Mouse (Mus musculus): ENCODE measurements at regions not wholly inside any gene's neighbourhood (a gene's known extent, or its start where the extent isn't known, plus 50 kb on each side); places are given as distances from the start of the nearest gene placed in this dataset.
A peak's percentile ranks its signal among the peaks of the same experiment; 100 is the strongest.

DNA sequence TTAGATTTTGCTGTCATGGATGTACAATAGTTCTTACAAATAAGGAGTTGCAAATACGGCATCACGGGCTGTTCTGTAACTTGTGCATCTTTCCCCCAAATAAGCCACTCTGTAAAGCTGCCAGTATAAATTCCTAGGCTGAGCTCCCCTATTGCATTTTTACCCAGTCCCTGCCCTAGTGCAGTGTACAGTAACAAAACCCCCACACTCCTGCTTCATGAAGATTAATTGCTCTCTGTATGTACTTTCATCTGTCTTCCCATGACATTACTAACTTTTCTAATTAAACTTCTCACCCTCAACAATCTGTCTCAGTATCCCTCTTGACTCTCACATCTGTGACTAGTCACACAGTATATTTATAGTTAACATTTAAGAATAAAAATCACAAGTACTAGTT, 73.4 kb downstream of the Tm4sf1 start:
- Histone ChIP-seq H3K27ac (replicated peaks) (no peak overlapping the region), H3K36me3 (no peaks in the 10 kb centered on the region), H3K9me3 (no peaks in the 10 kb centered on the region), H3K4me1 (replicated peaks) (no peaks in the 10 kb centered on the region), H3K4me2 (no peak overlapping the region), H3K4me3 (no peak overlapping the region), H3K9ac (no peak overlapping the region), H3K27me3 (no peaks in the 10 kb centered on the region)
- ATAC-seq (ENCODE audit: low FRiP score, low read depth): 0 out of 2 replicates have a peak, but pooled peaks have one; percentile 54
- 90% methylated on average over 2 of the region's 2 CpGs for WGBS

DNA sequence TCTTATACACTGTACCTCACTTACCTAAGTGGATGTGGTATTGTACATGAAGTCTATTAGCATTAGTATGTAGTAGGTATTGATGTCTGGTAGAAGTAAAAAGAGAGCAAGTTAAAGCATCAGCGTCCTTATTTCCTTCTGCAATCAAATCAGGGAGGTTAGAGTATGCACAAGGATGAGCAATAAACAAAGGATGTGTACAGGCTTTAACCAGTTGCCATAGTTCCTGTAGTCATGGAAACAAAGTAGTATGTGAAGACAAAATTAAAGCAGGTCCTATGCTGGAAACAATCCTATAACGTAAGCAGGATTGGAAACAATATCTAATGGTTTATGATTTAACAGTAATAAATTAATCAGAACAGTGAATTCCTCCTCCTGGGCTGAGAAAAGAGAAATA, 78.0 kb downstream of the Tm4sf1 start:
- no peaks in the 10 kb centered on the region for H3K36me3 ChIP-seq
- H3K4me2 ChIP-seq: no peak overlapping the region
- H3K27me3 ChIP-seq: no peaks in the 10 kb centered on the region
- peak; percentile 66; the same call in 1 of the 2 replicates for ATAC-seq (ENCODE audit: low FRiP score, low read depth)
- H3K4me3 ChIP-seq: no peak overlapping the region
- WGBS: 28% methylated on average over 2 of the region's 2 CpGs
- no peak overlapping the region for H3K27ac ChIP-seq (replicated peaks)
- H3K9ac ChIP-seq: no peak overlapping the region
- no peaks in the 10 kb centered on the region for H3K9me3 ChIP-seq
- no peaks in the 10 kb centered on the region for H3K4me1 ChIP-seq (replicated peaks)

DNA sequence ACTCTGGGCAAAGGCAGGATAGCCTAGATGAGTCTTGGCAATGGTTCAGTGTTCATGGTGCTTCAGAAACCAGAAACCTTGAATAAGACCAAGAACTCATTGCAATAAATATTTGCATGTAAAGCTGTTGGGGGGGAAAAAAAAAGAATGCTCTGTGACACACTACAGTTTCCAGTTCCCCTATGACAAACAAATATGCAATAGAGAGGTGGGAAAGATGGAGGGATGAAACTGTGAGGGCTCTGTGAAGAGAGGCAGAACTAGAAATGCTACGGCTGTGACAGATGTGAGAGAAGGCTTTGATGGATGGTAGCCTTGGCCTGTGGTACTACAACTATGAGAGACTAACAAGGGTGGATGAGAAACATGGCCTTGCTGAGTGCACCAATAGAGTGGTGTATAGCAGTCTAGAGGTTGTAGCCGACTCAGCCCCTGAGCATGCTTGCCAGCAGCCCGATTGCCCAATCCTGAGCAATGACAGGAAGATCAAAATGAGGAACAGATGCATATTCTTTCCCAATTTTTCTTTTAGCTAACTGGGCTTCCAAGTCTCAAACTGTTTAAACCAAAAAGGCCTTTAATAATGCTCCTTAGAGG, 79.4 kb downstream of the Tm4sf1 start:
- no peaks in the 10 kb centered on the region for H3K9me3 ChIP-seq
- WGBS: 86% methylated on average over 3 of the region's 3 CpGs
- no peaks in the 10 kb centered on the region for H3K36me3 ChIP-seq
- no peak overlapping the region for H3K4me2 ChIP-seq
- H3K27ac ChIP-seq (replicated peaks): no peak overlapping the region
- H3K4me1 ChIP-seq (replicated peaks): no peaks in the 10 kb centered on the region
- H3K27me3 ChIP-seq: no peaks in the 10 kb centered on the region
- H3K9ac ChIP-seq: no peak overlapping the region
- no peak for ATAC-seq (ENCODE audit: low FRiP score, low read depth)
- no peak overlapping the region for H3K4me3 ChIP-seq

DNA sequence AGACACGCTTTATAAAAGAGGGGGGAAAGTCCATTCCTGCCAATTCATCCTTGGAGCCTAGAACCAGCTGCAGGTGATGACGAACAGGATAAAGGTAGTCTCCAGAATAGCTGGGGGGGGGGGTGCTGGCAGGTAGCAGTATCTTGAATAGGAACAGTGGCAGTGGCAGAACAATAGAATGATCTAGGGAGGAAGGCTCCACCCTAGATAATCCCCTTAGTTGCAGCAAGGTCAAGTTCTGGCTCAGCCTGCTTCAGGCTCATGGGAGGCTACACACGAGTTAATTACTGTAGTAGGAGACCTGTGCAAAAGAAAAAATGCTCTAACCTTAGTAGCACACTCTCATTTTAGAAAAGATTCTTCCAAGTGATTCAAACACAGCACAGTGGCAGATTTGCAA, 83.4 kb downstream of the Tm4sf1 start:
- Histone ChIP-seq H3K36me3 (no peaks in the 10 kb centered on the region), H3K27me3 (no peaks in the 10 kb centered on the region), H3K4me1 (replicated peaks) (no peaks in the 10 kb centered on the region), H3K9ac (no peak overlapping the region), H3K9me3 (no peaks in the 10 kb centered on the region), H3K4me2 (no peak overlapping the region), H3K4me3 (no peak overlapping the region), H3K27ac (replicated peaks) (no peak overlapping the region)
- 71% methylated on average over 3 of the region's 3 CpGs for WGBS
- ATAC-seq (ENCODE audit: low FRiP score, low read depth): no peak

DNA sequence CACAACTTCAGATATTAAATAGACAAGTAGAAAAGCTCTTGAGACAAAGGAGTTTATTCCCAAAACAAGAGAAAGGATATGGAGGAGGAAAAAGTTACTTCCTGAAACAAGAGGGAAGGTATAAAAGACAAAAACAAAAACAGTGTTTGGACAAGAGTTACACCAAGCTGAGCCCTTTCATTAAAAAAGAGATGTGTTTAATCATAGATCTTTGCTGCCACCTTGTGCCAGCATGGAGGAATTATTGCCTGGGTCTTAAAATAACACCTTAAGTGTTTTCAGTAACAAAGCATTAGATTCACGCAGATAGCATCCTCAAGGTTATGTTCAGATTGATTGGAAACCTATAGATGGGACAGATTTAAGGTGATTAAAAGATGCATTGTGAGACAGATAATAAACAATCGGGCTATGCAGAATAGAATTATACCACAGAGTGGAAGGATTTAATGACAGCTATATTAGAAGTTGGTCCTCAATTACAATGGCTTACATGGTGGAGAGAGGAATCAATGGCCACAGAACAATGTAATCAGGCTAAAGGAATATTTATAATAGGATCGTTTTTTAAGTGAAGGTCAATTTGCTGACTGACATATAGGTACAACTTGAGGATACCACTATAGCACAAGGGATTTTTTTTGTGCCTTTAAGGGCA, 97.6 kb downstream of the Tm4sf1 start:
- 28% methylated on average over 3 of the region's 3 CpGs for WGBS
- H3K4me1 ChIP-seq (replicated peaks): no peaks in the 10 kb centered on the region

DNA sequence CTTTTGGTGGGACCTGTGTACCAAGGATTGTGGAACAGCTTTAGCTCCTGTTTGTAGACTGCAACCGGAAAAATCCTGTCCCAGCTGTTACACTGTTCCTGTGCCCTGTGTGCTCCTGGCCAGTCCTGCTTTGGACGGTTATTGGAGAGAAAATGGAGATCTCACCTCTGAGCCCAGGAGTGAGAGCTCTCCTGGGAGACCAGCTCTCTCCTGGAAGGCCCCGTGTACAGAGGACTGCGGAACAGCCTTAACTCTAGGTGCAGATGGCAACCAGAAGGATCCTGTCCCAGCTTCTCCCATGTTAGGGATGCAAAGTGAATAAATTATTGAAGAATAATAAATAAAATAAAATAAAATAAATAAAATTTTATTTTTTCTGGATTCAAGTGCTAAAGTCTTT, 98.4 kb downstream of the Tm4sf1 start:
- 66% methylated on average over 4 of the region's 4 CpGs for WGBS
- Histone ChIP-seq H3K27me3 (no peaks in the 10 kb centered on the region), H3K36me3 (no peaks in the 10 kb centered on the region), H3K9me3 (no peaks in the 10 kb centered on the region), H3K4me3 (no peak overlapping the region), H3K4me2 (no peak overlapping the region), H3K27ac (replicated peaks) (no peak overlapping the region), H3K9ac (no peak overlapping the region), H3K4me1 (replicated peaks) (no peaks in the 10 kb centered on the region)
- no peak for ATAC-seq (ENCODE audit: low FRiP score, low read depth)

More for the DNA sequence above, 97.6 kb downstream of the Tm4sf1 start:
- Histone ChIP-seq H3K36me3 (no peaks in the 10 kb centered on the region), H3K9ac (no peak overlapping the region), H3K4me2 (no peak overlapping the region), H3K4me3 (no peak overlapping the region), H3K9me3 (no peaks in the 10 kb centered on the region), H3K27ac (replicated peaks) (no peak overlapping the region), H3K27me3 (no peaks in the 10 kb centered on the region)
- ATAC-seq (ENCODE audit: low FRiP score, low read depth): peak; percentile 68

DNA sequence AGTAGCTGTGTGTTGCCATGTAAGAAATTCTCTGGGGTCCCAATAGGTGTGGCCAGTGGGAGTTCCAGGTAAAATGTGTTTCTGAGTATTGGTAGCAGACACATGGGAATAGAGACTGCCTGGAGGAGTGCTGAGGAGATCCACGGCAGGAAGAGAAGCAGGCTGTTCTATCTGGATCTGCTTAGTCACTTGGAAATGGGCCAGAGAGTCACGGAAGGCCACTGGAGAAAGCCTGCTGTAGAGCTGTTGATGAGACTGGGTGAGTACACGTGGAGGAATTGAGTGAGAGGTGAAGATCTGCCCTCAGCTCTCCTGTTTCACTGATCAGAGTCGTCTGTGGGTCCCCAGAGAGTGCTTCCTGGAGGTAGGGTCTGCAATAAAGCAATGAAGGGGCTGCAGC, 120.2 kb downstream of the Tm4sf1 start:
- Histone ChIP-seq H3K27ac (replicated peaks) (no peak overlapping the region), H3K9me3 (no peaks in the 10 kb centered on the region), H3K9ac (no peak overlapping the region), H3K27me3 (no peaks in the 10 kb centered on the region), H3K4me1 (replicated peaks) (no peaks in the 10 kb centered on the region), H3K36me3 (no peaks in the 10 kb centered on the region), H3K4me2 (no peak overlapping the region), H3K4me3 (no peak overlapping the region)
- ATAC-seq (ENCODE audit: low FRiP score, low read depth): no peak
- 60% methylated on average over 4 of the region's 4 CpGs for WGBS

DNA sequence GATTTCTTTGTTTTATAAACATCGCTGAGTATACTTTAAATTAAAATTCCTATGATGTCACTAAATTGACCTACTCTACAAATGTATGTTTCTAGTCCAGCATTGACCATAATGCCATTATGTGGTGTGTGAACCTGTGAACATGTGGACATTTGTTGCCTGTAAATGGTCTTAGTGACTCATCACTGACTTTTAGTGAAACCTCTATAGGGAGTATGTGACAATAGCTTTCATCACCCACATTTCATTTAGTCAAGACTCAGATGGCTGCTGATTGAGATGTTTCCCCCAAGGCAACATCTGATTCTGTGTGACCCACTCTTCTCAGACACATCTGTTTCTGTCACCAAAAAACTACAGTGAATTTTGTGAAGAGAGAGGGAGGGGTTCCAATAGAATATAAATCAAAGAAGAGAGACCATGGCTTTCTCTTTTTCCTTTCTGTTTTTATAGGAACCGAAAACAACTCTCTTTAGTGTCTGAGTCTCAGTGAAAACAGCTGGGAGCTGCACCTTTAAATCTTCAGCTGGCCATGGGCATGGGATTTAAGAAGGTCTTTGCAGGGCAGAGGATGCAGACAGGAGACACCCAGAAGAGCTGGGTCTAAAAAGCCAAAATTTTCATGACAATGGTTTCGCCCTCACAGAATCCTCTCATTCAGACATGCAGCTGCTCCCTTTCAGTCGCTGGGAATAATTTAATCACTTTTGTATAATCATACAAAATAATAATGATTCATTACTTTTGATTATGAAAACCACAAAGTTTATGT, 148.4 kb downstream of the Tm4sf1 start:
- no peak overlapping the region for H3K9ac ChIP-seq
- 43% methylated on average over 4 of the region's 4 CpGs for WGBS
- ATAC-seq (ENCODE audit: low FRiP score, low read depth): no peak
- H3K36me3 ChIP-seq: no peaks in the 10 kb centered on the region
- no peak overlapping the region for H3K4me2 ChIP-seq
- H3K27me3 ChIP-seq: no peaks in the 10 kb centered on the region
- H3K4me3 ChIP-seq: no peak overlapping the region
- H3K27ac ChIP-seq (replicated peaks): no peak overlapping the region
- no peaks in the 10 kb centered on the region for H3K4me1 ChIP-seq (replicated peaks)
- H3K9me3 ChIP-seq: no peaks in the 10 kb centered on the region

DNA sequence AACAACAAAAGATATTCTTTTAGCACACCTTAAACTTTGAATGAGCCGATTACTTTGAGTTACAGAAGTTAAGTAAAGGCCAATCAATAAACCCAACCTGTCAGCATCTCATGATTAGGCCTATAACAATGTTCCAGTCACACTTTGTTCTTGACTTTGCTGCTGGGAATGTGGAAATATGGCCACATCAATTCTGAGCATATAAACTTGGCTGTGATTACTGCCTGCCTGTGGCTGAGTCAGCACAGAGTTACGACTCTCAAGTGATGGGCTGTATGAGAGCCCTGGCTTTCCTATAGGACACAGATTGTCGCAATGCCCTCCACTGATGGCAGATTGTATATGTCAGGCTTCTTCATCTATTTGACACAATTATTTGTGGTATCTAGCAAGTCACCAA, 152.6 kb downstream of the Tm4sf1 start:
- ATAC-seq (ENCODE audit: low FRiP score, low read depth): no peak
- Histone ChIP-seq H3K9me3 (no peaks in the 10 kb centered on the region), H3K9ac (no peak overlapping the region), H3K36me3 (no peaks in the 10 kb centered on the region), H3K4me2 (no peak overlapping the region), H3K4me3 (no peak overlapping the region), H3K27ac (replicated peaks) (no peak overlapping the region), H3K27me3 (no peaks in the 10 kb centered on the region), H3K4me1 (replicated peaks) (no peaks in the 10 kb centered on the region)
- WGBS: 77% methylated on average over 3 of the region's 3 CpGs

DNA sequence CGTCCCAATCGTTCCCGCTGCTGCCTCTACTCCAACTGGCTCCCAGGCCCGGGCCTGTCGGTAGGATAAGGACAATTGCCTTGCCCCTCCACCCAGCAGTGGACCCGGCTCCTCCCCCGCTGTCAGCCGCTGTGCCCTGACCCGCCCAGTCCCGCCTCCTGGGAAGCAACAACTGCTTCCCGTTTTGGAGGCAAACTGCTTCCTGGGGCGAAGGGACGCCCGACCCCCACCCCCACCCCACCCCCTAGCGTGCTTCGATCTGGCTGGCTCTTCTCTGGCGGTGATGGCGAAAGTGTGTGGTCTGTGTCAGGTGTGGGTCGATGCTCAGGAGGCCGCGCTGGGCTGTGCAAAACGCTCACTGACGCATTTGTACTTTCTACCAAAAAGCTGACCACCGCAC, 164.9 kb downstream of the Tm4sf1 start:
- Histone ChIP-seq H3K4me1 (replicated peaks) (no peaks in the 10 kb centered on the region), H3K36me3 (no peaks in the 10 kb centered on the region), H3K27me3 (no peaks in the 10 kb centered on the region), H3K27ac (replicated peaks) (no peak overlapping the region), H3K4me3 (peak overlapping the region; percentile 32), H3K4me2 (peak overlapping the region; percentile 54), H3K9ac (0 out of 2 replicates have a peak overlapping the region, but pooled peaks have one; percentile 21), H3K9me3 (no peaks in the 10 kb centered on the region)
- 20% methylated on average over 24 of the region's 24 CpGs for WGBS
- ATAC-seq (ENCODE audit: low FRiP score, low read depth): peak; percentile 82

DNA sequence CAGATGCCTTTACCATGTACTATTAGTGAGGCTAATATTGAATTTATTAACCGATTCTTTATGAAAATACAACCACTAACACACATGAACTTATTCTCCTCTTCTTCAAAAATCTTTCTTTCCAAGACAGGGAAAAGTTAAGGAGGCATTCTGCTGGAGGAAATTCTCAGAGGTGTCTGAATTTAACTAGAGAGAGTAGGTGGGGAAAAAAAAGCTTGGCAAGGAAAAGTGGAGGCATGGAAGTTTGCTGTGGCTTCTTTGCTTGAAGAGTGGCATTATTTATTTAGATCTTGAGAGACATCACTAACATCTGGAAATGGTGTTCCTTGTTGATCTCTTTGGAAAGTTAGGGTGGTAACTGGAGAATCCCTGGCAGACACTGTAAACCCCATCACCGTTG, 173.2 kb downstream of the Tm4sf1 start:
- no peaks in the 10 kb centered on the region for H3K27me3 ChIP-seq
- no peak overlapping the region for H3K4me2 ChIP-seq
- H3K9ac ChIP-seq: no peak overlapping the region
- H3K4me1 ChIP-seq (replicated peaks): no peaks in the 10 kb centered on the region
- ATAC-seq (ENCODE audit: low FRiP score, low read depth): no peak
- H3K27ac ChIP-seq (replicated peaks): no peak overlapping the region
- 88% methylated on average over 2 of the region's 2 CpGs for WGBS
- H3K4me3 ChIP-seq: no peak overlapping the region
- no peaks in the 10 kb centered on the region for H3K36me3 ChIP-seq
- no peaks in the 10 kb centered on the region for H3K9me3 ChIP-seq

DNA sequence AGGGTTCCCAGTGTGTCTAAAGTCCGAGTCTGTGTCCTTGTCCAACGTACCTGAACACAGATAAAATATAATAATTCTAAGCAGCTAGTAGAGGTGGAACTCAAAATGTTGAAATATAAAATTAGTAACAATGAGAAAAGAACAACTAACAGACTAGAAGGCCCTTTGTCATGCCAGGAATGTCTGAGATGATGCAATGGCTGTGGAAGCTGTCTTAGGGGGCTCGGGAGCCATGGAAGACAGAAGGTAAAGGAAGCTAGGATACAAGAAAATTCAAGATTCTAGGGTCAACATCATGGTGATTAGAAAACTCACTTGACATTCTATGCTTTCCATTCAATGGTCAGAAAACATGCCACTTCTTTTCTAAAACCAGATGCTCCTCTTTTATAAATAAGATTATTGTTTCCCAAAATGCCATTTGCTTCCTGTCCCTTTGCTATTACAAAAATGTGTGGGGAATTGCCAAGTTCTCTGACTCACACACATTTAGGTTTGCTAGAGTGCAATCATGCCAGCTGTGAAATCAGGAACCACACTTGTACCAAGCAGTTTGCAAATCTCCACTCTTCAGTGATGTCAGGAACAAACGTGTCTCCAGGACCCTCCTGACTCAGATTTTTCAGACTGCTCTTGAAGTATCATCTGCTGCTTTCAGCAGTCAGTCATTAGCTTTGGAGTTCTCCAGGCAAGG, 175.8 kb downstream of the Tm4sf1 start:
- no peaks in the 10 kb centered on the region for H3K9me3 ChIP-seq
- H3K9ac ChIP-seq: no peak overlapping the region
- no peaks in the 10 kb centered on the region for H3K36me3 ChIP-seq
- H3K4me1 ChIP-seq (replicated peaks): no peaks in the 10 kb centered on the region
- no peak overlapping the region for H3K27ac ChIP-seq (replicated peaks)
- ATAC-seq (ENCODE audit: low FRiP score, low read depth): no peak
- no peak overlapping the region for H3K4me3 ChIP-seq
- no peak overlapping the region for H3K4me2 ChIP-seq
- H3K27me3 ChIP-seq: no peaks in the 10 kb centered on the region
- 81% methylated on average over 4 of the region's 4 CpGs for WGBS
